Mouse (Mus musculus): Measurements from ENCODE around the gene Slc28a3. TPM values are rescaled to one million over a fixed set of nuclear protein-coding genes. Genes with fewer than 3 reads are reported as not detected.

Slc28a3 gene
- polyA plus RNA-seq, 1 experiment from 2014 or later: 1.0 TPM

DNA sequence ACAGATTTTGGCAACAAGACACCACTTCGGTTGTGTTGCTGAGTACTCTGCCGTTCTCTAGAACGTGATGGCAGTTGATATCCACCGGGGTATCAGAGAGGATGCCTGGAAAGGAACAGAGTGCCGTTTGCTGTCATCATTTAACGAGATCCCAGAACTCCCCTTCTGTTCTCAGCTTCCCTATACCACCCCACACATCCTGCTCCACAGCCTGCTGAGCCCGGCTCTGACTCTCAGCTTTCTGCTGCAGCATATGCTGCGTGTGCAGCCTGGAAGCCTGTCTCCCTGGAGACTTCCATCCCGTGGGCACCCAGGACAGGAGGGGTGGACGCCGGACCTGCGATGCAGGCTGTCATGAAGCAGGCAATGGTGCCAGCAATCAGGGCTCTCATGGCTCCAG is 52.5 kb downstream of the Slc28a3 start:
- no peaks in the 10 kb centered on the region for H3K9me3 ChIP-seq
- WGBS: 71% methylated on average over 12 of the region's 12 CpGs
- no peaks in the 10 kb centered on the region for H3K36me3 ChIP-seq
- ATAC-seq (ENCODE audit: insufficient number of reproducible peaks, low FRiP score, low TSS enrichment, low read depth): no peak
- no peak overlapping the region for H3K27ac ChIP-seq
- no peaks in the 10 kb centered on the region for H3K4me1 ChIP-seq
- H3K4me3 ChIP-seq: no peak overlapping the region
- no peak overlapping the region for H3K9ac ChIP-seq
- no peak overlapping the region for H3K4me2 ChIP-seq
- no peaks in the 10 kb centered on the region for H3K27me3 ChIP-seq

DNA sequence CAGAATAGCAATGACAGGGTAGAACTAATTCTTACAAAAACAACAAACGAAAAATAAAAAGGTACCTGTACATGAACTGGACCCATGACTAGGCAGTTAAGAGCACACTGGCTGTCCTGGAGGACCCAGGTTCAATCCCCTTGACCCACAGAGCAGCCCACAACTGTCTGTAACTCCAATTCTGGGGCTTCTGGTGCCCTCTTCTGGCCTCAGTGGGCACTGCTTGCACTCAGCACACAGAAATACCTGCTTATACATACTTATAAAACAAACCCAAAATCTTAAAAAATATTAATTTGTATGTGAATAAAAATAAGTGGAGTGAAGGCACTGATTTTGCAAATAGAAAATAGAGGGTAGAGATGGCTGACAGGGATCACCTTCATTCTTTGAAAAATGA is 54.7 kb downstream of the Slc28a3 start:
- 76% methylated on average over 1 of the region's 1 CpGs for WGBS
- no peak overlapping the region for H3K27ac ChIP-seq
- H3K9me3 ChIP-seq: no peaks in the 10 kb centered on the region
- no peak overlapping the region for H3K9ac ChIP-seq
- H3K4me2 ChIP-seq: no peak overlapping the region
- no peaks in the 10 kb centered on the region for H3K36me3 ChIP-seq
- no peak overlapping the region for H3K4me3 ChIP-seq
- ATAC-seq (ENCODE audit: insufficient number of reproducible peaks, low FRiP score, low TSS enrichment, low read depth): no peak
- no peaks in the 10 kb centered on the region for H3K27me3 ChIP-seq
- no peaks in the 10 kb centered on the region for H3K4me1 ChIP-seq

- no peaks in the 10 kb centered on the region for H3K36me3 ChIP-seq
- no peak overlapping the region for H3K27ac ChIP-seq
- no peak overlapping the region for H3K9ac ChIP-seq
- no peak overlapping the region for H3K4me3 ChIP-seq
- no peaks in the 10 kb centered on the region for H3K4me1 ChIP-seq
- ATAC-seq (ENCODE audit: insufficient number of reproducible peaks, low FRiP score, low TSS enrichment, low read depth): no peak
- no peaks in the 10 kb centered on the region for H3K27me3 ChIP-seq
- no peak overlapping the region for H3K4me2 ChIP-seq
- H3K9me3 ChIP-seq: no peaks in the 10 kb centered on the region
- WGBS: 32% methylated on average over 5 of the region's 5 CpGs
Measured at GRCm38 (mm10) chr13:58555561-58555960, 55.1 kb downstream of the Slc28a3 start.

GRCm38 (mm10) chr13:58551924-58552323 is 58.8 kb downstream of the Slc28a3 start:
- Histone ChIP-seq H3K27ac (no peak overlapping the region), H3K4me3 (no peak overlapping the region), H3K4me2 (no peak overlapping the region), H3K9ac (no peak overlapping the region), H3K9me3 (no peaks in the 10 kb centered on the region), H3K36me3 (no peaks in the 10 kb centered on the region), H3K27me3 (no peaks in the 10 kb centered on the region), H3K4me1 (peaks cover 5% of the 10 kb centered on the region; the same call in 1 of the 2 replicates)
- WGBS: 91% methylated on average over 4 of the region's 4 CpGs
- no peak for ATAC-seq (ENCODE audit: insufficient number of reproducible peaks, low FRiP score, low TSS enrichment, low read depth)

GRCm38 (mm10) chr13:58547570-58547969 is 63.1 kb downstream of the Slc28a3 start:
- ATAC-seq (ENCODE audit: insufficient number of reproducible peaks, low FRiP score, low TSS enrichment, low read depth): no peak
- Histone ChIP-seq H3K9me3 (no peaks in the 10 kb centered on the region), H3K27me3 (no peaks in the 10 kb centered on the region), H3K36me3 (no peaks in the 10 kb centered on the region), H3K4me2 (no peak overlapping the region), H3K4me3 (no peak overlapping the region), H3K4me1 (peaks cover 7% of the 10 kb centered on the region; the same call in 1 of the 2 replicates), H3K9ac (no peak overlapping the region), H3K27ac (no peak overlapping the region)
- WGBS: 47% methylated on average over 7 of the region's 7 CpGs

DNA sequence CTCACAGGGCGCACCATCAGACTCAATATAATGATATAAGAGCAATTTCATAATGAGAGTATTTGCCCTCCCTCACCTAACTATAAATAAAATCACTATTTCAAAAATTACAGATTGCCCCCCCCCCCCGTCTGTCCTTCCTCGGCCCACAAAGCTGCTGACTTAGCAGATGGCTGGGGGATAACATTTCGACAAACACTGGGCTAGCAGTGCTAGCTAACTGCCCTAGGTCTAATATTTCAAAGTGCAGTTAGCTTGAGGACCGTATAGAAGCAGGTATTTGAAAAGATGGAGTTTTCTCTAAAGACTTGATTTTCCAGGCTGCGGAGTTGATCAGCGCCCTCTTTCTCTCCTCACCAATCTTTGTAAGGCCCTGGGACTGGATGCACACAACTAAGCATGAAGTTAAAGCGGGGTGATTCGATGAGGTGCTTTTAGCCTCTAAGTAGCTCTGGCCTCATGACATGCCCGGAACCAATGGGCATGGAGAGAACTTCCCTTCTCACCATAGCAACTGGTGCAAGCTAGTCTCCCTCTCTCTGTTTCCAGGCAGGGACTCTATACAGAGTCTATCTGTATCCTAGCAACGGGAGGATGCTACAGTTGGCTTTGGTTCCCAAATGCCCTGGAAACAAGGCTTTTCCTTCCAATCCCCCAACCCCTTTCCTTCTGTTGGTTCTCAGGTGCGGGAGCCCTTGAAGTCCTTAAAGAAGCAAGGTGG is 66.8 kb downstream of the Slc28a3 start:
- no peak overlapping the region for H3K4me3 ChIP-seq
- H3K9me3 ChIP-seq: no peaks in the 10 kb centered on the region
- H3K27me3 ChIP-seq: no peaks in the 10 kb centered on the region
- H3K36me3 ChIP-seq: no peaks in the 10 kb centered on the region
- no peak overlapping the region for H3K9ac ChIP-seq
- H3K4me2 ChIP-seq: no peak overlapping the region
- H3K4me1 ChIP-seq: peaks cover 7% of the 10 kb centered on the region; the same call in 1 of the 2 replicates
- no peak overlapping the region for H3K27ac ChIP-seq
- WGBS: 55% methylated on average over 12 of the region's 12 CpGs
- ATAC-seq (ENCODE audit: insufficient number of reproducible peaks, low FRiP score, low TSS enrichment, low read depth): no peak

GRCm38 (mm10) chr13:58543066-58543465 is 67.6 kb downstream of the Slc28a3 start:
- no peak overlapping the region for H3K4me2 ChIP-seq
- ATAC-seq (ENCODE audit: insufficient number of reproducible peaks, low FRiP score, low TSS enrichment, low read depth): 0 out of 2 replicates have a peak, but pooled peaks have one; percentile 56
- no peaks in the 10 kb centered on the region for H3K36me3 ChIP-seq
- no peaks in the 10 kb centered on the region for H3K27me3 ChIP-seq
- 37% methylated on average over 7 of the region's 7 CpGs for WGBS
- H3K4me1 ChIP-seq: 0 out of 2 replicates have a peak, but pooled peaks cover 2% of the 10 kb centered on the region
- no peak overlapping the region for H3K9ac ChIP-seq
- no peaks in the 10 kb centered on the region for H3K9me3 ChIP-seq
- no peak overlapping the region for H3K4me3 ChIP-seq
- H3K27ac ChIP-seq: no peak overlapping the region

DNA sequence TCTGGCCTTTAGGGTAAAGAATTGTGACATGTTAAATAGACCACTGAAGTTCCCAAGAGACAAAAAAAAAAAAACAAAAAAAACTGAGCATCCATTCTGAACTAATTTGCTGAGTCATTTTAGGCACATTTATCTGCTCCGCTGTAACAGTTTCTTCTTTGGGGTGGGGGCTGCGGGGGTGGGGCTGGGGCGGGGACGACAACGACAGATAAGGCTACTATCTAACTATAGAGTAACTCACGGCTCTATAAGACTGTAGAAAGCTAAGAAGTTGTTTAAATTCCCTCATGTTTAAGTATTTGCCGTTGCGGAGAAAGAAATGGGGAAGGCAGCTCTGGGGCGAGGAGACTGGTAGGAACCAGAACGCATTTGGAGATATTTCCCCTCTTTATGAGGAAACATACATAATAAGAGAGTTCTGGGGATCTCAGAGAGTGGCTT is 68.1 kb downstream of the Slc28a3 start:
- H3K27me3 ChIP-seq: no peaks in the 10 kb centered on the region
- no peak overlapping the region for H3K27ac ChIP-seq
- 87% methylated on average over 10 of the region's 10 CpGs for WGBS

DNA sequence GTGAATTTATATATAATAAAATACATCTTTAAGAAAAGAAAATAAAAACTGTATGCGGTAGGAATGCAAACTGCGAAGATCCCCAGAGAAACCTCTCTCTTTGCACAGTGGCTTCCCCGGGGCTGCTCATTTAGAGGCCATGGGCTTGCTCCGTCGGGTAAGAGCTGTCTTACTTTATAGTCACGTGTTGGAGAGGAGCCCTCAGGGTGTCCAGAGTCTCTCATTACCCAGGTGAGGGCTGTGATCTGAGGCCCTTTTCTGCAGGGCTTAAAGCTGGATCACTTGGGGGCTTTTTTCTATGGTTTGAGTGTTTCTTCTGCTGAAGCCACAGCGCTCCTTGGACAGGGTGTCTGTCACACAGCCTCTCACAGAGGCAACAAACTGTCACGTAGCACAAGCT is 68.5 kb downstream of the Slc28a3 start:
- WGBS: 58% methylated on average over 8 of the region's 8 CpGs
- Histone ChIP-seq H3K9ac (no peak overlapping the region), H3K36me3 (no peaks in the 10 kb centered on the region), H3K27ac (no peak overlapping the region), H3K4me3 (no peak overlapping the region), H3K27me3 (no peaks in the 10 kb centered on the region), H3K4me2 (no peak overlapping the region), H3K4me1 (0 out of 2 replicates have a peak, but pooled peaks cover 2% of the 10 kb centered on the region), H3K9me3 (no peaks in the 10 kb centered on the region)
- no peak for ATAC-seq (ENCODE audit: insufficient number of reproducible peaks, low FRiP score, low TSS enrichment, low read depth)

More for the DNA sequence above, 68.1 kb downstream of the Slc28a3 start:
- ATAC-seq (ENCODE audit: insufficient number of reproducible peaks, low FRiP score, low TSS enrichment, low read depth): no peak
- Histone ChIP-seq H3K36me3 (no peaks in the 10 kb centered on the region), H3K4me2 (no peak overlapping the region), H3K9ac (no peak overlapping the region), H3K9me3 (no peaks in the 10 kb centered on the region), H3K4me3 (no peak overlapping the region), H3K4me1 (0 out of 2 replicates have a peak, but pooled peaks cover 2% of the 10 kb centered on the region)

DNA sequence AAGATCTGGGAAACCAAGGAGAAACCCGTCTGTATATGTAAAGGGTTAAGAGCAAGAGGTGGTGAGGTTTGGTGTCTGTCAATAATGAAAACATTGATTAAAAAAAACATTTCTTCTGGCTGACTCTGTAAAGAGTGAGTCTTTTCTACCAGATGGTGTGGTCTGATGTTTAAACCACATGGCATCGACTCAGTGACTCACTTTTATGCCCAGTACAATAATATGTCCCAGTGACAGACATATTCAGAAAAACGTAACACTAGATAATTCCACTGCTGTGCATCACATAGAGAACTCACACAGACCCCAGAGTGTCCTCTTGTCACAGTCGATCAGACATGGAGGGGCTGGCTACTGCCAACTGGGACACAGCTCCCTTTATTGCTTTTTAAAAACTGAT is 69.1 kb downstream of the Slc28a3 start:
- WGBS: 68% methylated on average over 4 of the region's 4 CpGs

GRCm38 (mm10) chr13:58538966-58539365 is 71.7 kb downstream of the Slc28a3 start:
- WGBS: 75% methylated on average over 7 of the region's 7 CpGs
- Histone ChIP-seq H3K27me3 (no peaks in the 10 kb centered on the region), H3K9me3 (no peaks in the 10 kb centered on the region), H3K4me3 (no peak overlapping the region), H3K4me2 (no peak overlapping the region), H3K36me3 (no peaks in the 10 kb centered on the region), H3K4me1 (0 out of 2 replicates have a peak, but pooled peaks cover 2% of the 10 kb centered on the region), H3K9ac (no peak overlapping the region), H3K27ac (no peak overlapping the region)
- ATAC-seq (ENCODE audit: insufficient number of reproducible peaks, low FRiP score, low TSS enrichment, low read depth): no peak

More for the DNA sequence above, 69.1 kb downstream of the Slc28a3 start:
- Histone ChIP-seq H3K9me3 (no peaks in the 10 kb centered on the region), H3K27me3 (no peaks in the 10 kb centered on the region), H3K4me2 (no peak overlapping the region), H3K4me1 (0 out of 2 replicates have a peak, but pooled peaks cover 2% of the 10 kb centered on the region), H3K9ac (no peak overlapping the region), H3K4me3 (no peak overlapping the region), H3K27ac (no peak overlapping the region), H3K36me3 (no peaks in the 10 kb centered on the region)
- no peak for ATAC-seq (ENCODE audit: insufficient number of reproducible peaks, low FRiP score, low TSS enrichment, low read depth)

- Histone ChIP-seq H3K27me3 (no peaks in the 10 kb centered on the region), H3K4me3 (no peak overlapping the region), H3K9ac (no peak overlapping the region), H3K4me1 (0 out of 2 replicates have a peak, but pooled peaks cover 2% of the 10 kb centered on the region), H3K36me3 (no peaks in the 10 kb centered on the region), H3K27ac (no peak overlapping the region), H3K9me3 (no peaks in the 10 kb centered on the region), H3K4me2 (no peak overlapping the region)
- ATAC-seq (ENCODE audit: insufficient number of reproducible peaks, low FRiP score, low TSS enrichment, low read depth): no peak
- 47% methylated on average over 4 of the region's 4 CpGs for WGBS
Measured at GRCm38 (mm10) chr13:58538366-58538765, 72.3 kb downstream of the Slc28a3 start.
